Mouse (Mus musculus): Measurements from ENCODE around the gene Fkbp5. TPM values are rescaled to one million over a fixed set of nuclear protein-coding genes. Genes with fewer than 3 reads are reported as not detected.
"Not testable (repeated sequence)": the region's sequence is repeated elsewhere in the genome, so short reads cannot be mapped to it uniquely, and the experiment has no call there.

Gene Fkbp5
- polyA plus RNA-seq, 3 experiments from 2014 or later: 19.3 to 24.5 (median 20.4) TPM

- no peak for ATAC-seq
Observed at GRCm38 (mm10) chr17:28452889-28453288, 64.4 kb downstream of the Fkbp5 start.

GRCm38 (mm10) chr17:28451914-28452313, 65.4 kb downstream of the Fkbp5 start:
- no peak for ATAC-seq

- ATAC-seq: no peak
Observed at GRCm38 (mm10) chr17:28451487-28451886, 65.8 kb downstream of the Fkbp5 start.

- no peak for ATAC-seq
Observed at GRCm38 (mm10) chr17:28448225-28448624, 69.1 kb downstream of the Fkbp5 start.

- ATAC-seq: no peak
Observed at GRCm38 (mm10) chr17:28447789-28448188, 69.5 kb downstream of the Fkbp5 start.

- no peak for ATAC-seq
Observed at GRCm38 (mm10) chr17:28446820-28447168, 70.5 kb downstream of the Fkbp5 start.

GRCm38 (mm10) chr17:28445886-28446819, 71.2 kb downstream of the Fkbp5 start:
- ATAC-seq: no peak

GRCm38 (mm10) chr17:28442661-28443060, 74.7 kb downstream of the Fkbp5 start:
- peak; percentile 52 for ATAC-seq

GRCm38 (mm10) chr17:28438342-28439115, 78.8 kb downstream of the Fkbp5 start:
- ATAC-seq: no peak

GRCm38 (mm10) chr17:28437938-28438337, 79.4 kb downstream of the Fkbp5 start:
- ATAC-seq: no peak

GRCm38 (mm10) chr17:28434921-28435485, 82.3 kb downstream of the Fkbp5 start:
- ATAC-seq: no peak

- no peak for ATAC-seq
Observed at GRCm38 (mm10) chr17:28433029-28433428, 84.3 kb downstream of the Fkbp5 start.

GRCm38 (mm10) chr17:28431931-28432335, 85.4 kb downstream of the Fkbp5 start:
- no peak for ATAC-seq

- no peak for ATAC-seq
Observed at GRCm38 (mm10) chr17:28431038-28431437, 86.3 kb downstream of the Fkbp5 start.

- no peak for ATAC-seq
Observed at GRCm38 (mm10) chr17:28428474-28429258, 88.7 kb downstream of the Fkbp5 start.

- no peak for ATAC-seq
Observed at GRCm38 (mm10) chr17:28427666-28428065, 89.7 kb downstream of the Fkbp5 start.

GRCm38 (mm10) chr17:28424373-28424772, 93.0 kb downstream of the Fkbp5 start:
- ATAC-seq: no peak

GRCm38 (mm10) chr17:28421071-28421470, 96.3 kb downstream of the Fkbp5 start:
- no peak for ATAC-seq

GRCm38 (mm10) chr17:28420229-28421051, 96.9 kb downstream of the Fkbp5 start:
- ATAC-seq: no peak

GRCm38 (mm10) chr17:28419636-28420035, 97.7 kb downstream of the Fkbp5 start:
- no peak for ATAC-seq

- no peak for ATAC-seq
Observed at GRCm38 (mm10) chr17:28418954-28419353, 98.4 kb downstream of the Fkbp5 start.

- not testable (repeated sequence) for ATAC-seq
Observed at GRCm38 (mm10) chr17:28418481-28418880, 98.8 kb downstream of the Fkbp5 start.
